Mouse (Mus musculus): Measurements from ENCODE around the gene Klhl21. TPM values are rescaled to one million over a fixed set of nuclear protein-coding genes. Genes with fewer than 3 reads are reported as not detected.

Gene Klhl21
- total and polyA plus RNA-seq, 2 experiments from 2014 or later, result 3.4 to 8.1 TPM

- Histone ChIP-seq H3K4me2 (ENCODE audit: low read depth) (no peak overlapping the region), H3K4me3 (ENCODE audit: low read depth, low read length) (no peak overlapping the region), H3K27me3 (ENCODE audit: insufficient read depth, low read length) (no peaks in the 10 kb centered on the region), H3K9ac (0 out of 2 replicates have a peak overlapping the region, but pooled peaks have one; percentile 10), H3K36me3 (ENCODE audit: insufficient read depth) (peaks cover 26% of the 10 kb centered on the region), H3K9me3 (ENCODE audit: low read length) (no peaks in the 10 kb centered on the region), H3K4me1 (ENCODE audit: insufficient read depth) (peaks cover 5% of the 10 kb centered on the region; the same call in 1 of the 2 replicates), H3K27ac (ENCODE audit: low read depth, low read length) (no peak overlapping the region)
- 68% methylated on average over 8 of the region's 8 CpGs for WGBS
- DNase-seq, result no peak
- no peak for TF ChIP-seq CTCF (IDR thresholded peaks at IDR 0.05; ENCODE audit: low read depth)
- no peak for ATAC-seq
Observed at GRCm38 (mm10) chr4:151986650-151987049, 22.0 kb upstream of the Klhl21 start.

DNA sequence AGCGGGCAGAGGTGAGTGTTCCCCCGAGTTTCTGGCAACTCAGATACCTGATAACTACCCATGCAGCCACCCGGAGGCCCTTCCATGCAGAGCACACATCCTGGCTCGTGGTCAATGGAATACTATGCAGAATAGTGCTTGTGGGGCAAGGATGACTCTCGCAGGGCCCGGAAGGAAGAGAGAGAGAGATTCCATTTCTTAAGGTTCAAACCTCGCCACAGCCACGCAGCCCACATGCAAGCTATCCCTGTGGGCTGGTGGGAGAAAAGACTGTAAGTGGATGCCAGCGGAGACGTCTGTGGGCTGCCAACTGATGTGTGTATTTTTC, 20.6 kb upstream of the Klhl21 start:
- no peak for ATAC-seq
- no peak for TF ChIP-seq CTCF (IDR thresholded peaks at IDR 0.05; ENCODE audit: low read depth)
- Histone ChIP-seq H3K9ac (peak overlapping the region; percentile 93), H3K27me3 (ENCODE audit: insufficient read depth, low read length) (no peaks in the 10 kb centered on the region), H3K36me3 (ENCODE audit: insufficient read depth) (peaks cover 29% of the 10 kb centered on the region), H3K27ac (ENCODE audit: low read depth, low read length) (peak overlapping the region; percentile 90), H3K4me3 (ENCODE audit: low read depth, low read length) (peak overlapping the region; percentile 72), H3K4me2 (ENCODE audit: low read depth) (peak overlapping the region; percentile 66), H3K4me1 (ENCODE audit: insufficient read depth) (peaks cover 5% of the 10 kb centered on the region; the same call in 1 of the 2 replicates), H3K9me3 (ENCODE audit: low read length) (no peaks in the 10 kb centered on the region)
- 18% methylated on average over 10 of the region's 10 CpGs for WGBS
- no peak for DNase-seq

DNA sequence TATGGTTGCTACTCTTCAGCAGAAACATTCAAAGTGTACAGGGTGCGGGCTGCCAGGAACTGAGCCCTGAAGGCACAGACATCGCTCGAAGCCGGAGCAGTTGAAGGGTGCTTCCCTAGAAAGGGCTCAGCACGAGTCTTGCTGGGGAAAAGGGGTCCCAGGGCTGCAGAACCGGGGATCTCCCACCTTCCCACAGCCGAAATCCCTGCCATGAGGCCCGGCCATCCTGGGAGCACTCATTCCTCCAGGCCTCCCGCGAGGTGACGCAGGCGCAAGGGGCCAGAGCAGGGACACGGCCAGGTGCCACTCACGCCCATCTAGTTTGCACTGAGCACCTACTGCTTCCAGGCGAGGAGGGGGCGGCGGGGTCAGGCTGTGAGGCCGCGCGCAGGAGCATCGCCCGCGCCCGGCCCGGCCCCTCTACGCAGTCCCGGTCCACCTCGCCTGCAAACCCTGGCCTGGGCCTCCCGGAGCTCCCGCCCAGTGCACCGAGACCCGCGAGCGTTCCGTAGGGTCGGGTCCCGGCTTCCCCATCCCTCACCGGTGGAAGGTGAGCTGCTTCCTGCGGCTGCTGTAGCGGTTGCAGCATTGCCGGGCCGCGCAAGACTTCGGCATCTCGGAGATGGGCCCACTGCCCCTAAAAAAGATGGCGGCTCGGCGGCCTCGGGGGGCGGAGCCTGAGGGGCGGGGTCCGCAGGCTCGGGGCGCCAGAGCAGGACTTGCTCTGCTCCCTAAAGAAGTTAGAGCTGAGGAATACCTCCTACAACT, 20.1 kb upstream of the Klhl21 start, which contains the start of gene Thap3:
TSS of gene Thap3 (minus strand) at position 656 of the 768 bp plus-strand sequence.
- peaks cover 5% of the 10 kb centered on the region; the same call in 1 of the 2 replicates for H3K4me1 ChIP-seq (ENCODE audit: insufficient read depth)
- TF ChIP-seq CTCF (IDR thresholded peaks at IDR 0.05; ENCODE audit: low read depth), result 0 out of 2 replicates have a peak, but pooled peaks have one; percentile 3
- 2% methylated on average over 54 of the region's 54 CpGs for WGBS
- ATAC-seq (peak; percentile 88), DNase-seq (peak; percentile 83)
- no peaks in the 10 kb centered on the region for H3K27me3 ChIP-seq (ENCODE audit: insufficient read depth, low read length)
- H3K36me3 ChIP-seq (ENCODE audit: insufficient read depth), result peaks cover 24% of the 10 kb centered on the region
- H3K4me2 ChIP-seq (ENCODE audit: low read depth), result peak within 1 kb of the TSS; percentile 66
- peak within 1 kb of the TSS; percentile 90 for H3K27ac ChIP-seq (ENCODE audit: low read depth, low read length)
- peak within 1 kb of the TSS; percentile 72 for H3K4me3 ChIP-seq (ENCODE audit: low read depth, low read length)
- peak within 1 kb of the TSS; percentile 93 for H3K9ac ChIP-seq
- H3K9me3 ChIP-seq (ENCODE audit: low read length), result no peaks in the 10 kb centered on the region

- H3K4me1 ChIP-seq (ENCODE audit: insufficient read depth), result peaks cover 5% of the 10 kb centered on the region; the same call in 1 of the 2 replicates
- TF ChIP-seq CTCF (IDR thresholded peaks at IDR 0.05; ENCODE audit: low read depth), result no peak
- H3K27ac ChIP-seq (ENCODE audit: low read depth, low read length), result no peak overlapping the region
- ATAC-seq (no peak), DNase-seq (no peak)
- H3K9ac ChIP-seq, result peak overlapping the region; percentile 93; the same call in 1 of the 2 replicates
- peak overlapping the region; percentile 66 for H3K4me2 ChIP-seq (ENCODE audit: low read depth)
- H3K36me3 ChIP-seq (ENCODE audit: insufficient read depth), result peaks cover 24% of the 10 kb centered on the region
- H3K9me3 ChIP-seq (ENCODE audit: low read length), result no peaks in the 10 kb centered on the region
- WGBS, result 36% methylated on average over 6 of the region's 6 CpGs
- H3K27me3 ChIP-seq (ENCODE audit: insufficient read depth, low read length), result no peaks in the 10 kb centered on the region
- peak overlapping the region; percentile 72 for H3K4me3 ChIP-seq (ENCODE audit: low read depth, low read length)
Observed at GRCm38 (mm10) chr4:151989110-151989488, 19.5 kb upstream of the Klhl21 start.

DNA sequence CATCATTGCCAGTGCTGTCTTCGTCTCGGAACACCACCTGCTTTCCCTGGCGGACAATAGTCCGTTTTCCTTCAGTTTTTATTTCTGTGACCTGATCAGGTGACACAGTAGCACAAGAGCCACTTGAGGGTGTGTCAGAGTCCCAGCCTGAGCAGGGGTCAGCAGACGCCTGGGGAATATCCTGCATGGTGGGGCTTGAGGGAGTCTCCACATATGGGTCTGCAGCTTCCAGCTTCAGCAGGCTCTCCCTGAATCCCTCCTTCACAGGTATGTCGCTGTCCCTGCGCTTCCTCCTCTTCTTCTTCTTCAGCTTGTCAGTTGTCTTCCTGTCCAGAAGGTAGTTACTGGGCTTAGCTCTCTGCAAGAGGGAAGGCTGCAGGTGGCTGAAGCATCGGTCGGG, 16.5 kb upstream of the Klhl21 start:
- Histone ChIP-seq H3K4me2 (ENCODE audit: low read depth) (no peak overlapping the region), H3K27ac (ENCODE audit: low read depth, low read length) (no peak overlapping the region), H3K9ac (no peak overlapping the region), H3K9me3 (ENCODE audit: low read length) (no peaks in the 10 kb centered on the region), H3K4me1 (ENCODE audit: insufficient read depth) (peaks cover 5% of the 10 kb centered on the region; the same call in 1 of the 2 replicates), H3K4me3 (ENCODE audit: low read depth, low read length) (no peak overlapping the region), H3K36me3 (ENCODE audit: insufficient read depth) (peaks cover 24% of the 10 kb centered on the region), H3K27me3 (ENCODE audit: insufficient read depth, low read length) (no peaks in the 10 kb centered on the region)
- DNase-seq (no peak), ATAC-seq (no peak)
- TF ChIP-seq CTCF (IDR thresholded peaks at IDR 0.05; ENCODE audit: low read depth), result no peak
- 92% methylated on average over 9 of the region's 9 CpGs for WGBS

- no peaks in the 10 kb centered on the region for H3K27me3 ChIP-seq (ENCODE audit: insufficient read depth, low read length)
- 73% methylated on average over 6 of the region's 6 CpGs for WGBS
- H3K9me3 ChIP-seq (ENCODE audit: low read length), result no peaks in the 10 kb centered on the region
- H3K4me3 ChIP-seq (ENCODE audit: low read depth, low read length), result no peak overlapping the region
- H3K9ac ChIP-seq, result no peak overlapping the region
- H3K4me1 ChIP-seq (ENCODE audit: insufficient read depth), result no peaks in the 10 kb centered on the region
- no peak for TF ChIP-seq CTCF (IDR thresholded peaks at IDR 0.05; ENCODE audit: low read depth)
- no peak overlapping the region for H3K27ac ChIP-seq (ENCODE audit: low read depth, low read length)
- H3K4me2 ChIP-seq (ENCODE audit: low read depth), result no peak overlapping the region
- peaks cover 24% of the 10 kb centered on the region for H3K36me3 ChIP-seq (ENCODE audit: insufficient read depth)
- DNase-seq (no peak), ATAC-seq (no peak)
Observed at GRCm38 (mm10) chr4:151993035-151993434, 15.6 kb upstream of the Klhl21 start.

All from forebrain, postnatal 0 days (tissue).